Mouse (Mus musculus) megakaryocyte progenitor cell, adult 5-6 weeks (primary cell): ENCODE data around the gene Amh. TPM values are rescaled to one million over a fixed set of nuclear protein-coding genes. Genes with fewer than 3 reads are reported as not detected.

Source experiments
- ATAC-seq: replicated peaks from 2 replicates; pipeline ENCODE4 v1.8.0; 2016; ENCODE audit warnings: mild to moderate bottlenecking, moderate TSS enrichment, inconsistent platforms; ENCODE audit not compliant: poor library complexity
- total RNA-seq, 2 experiments: library from RNA; stranded (forward) in 1 of 2; stranded (reverse) in 1 of 2; fragments of 157-497, 149-512 nt in 1 of 2; fragments of 200-1000 nt in 1 of 2; gene quantifications; 2 replicates each; pipeline versions ENCODE4 v1.2.3 to v1.2.4; 2015 to 2017

Amh gene
- total RNA-seq (2015) (not detected in 2 replicates), total RNA-seq (2017) (0.14 TPM in 1 of 2 replicates, not detected in the other)

DNA sequence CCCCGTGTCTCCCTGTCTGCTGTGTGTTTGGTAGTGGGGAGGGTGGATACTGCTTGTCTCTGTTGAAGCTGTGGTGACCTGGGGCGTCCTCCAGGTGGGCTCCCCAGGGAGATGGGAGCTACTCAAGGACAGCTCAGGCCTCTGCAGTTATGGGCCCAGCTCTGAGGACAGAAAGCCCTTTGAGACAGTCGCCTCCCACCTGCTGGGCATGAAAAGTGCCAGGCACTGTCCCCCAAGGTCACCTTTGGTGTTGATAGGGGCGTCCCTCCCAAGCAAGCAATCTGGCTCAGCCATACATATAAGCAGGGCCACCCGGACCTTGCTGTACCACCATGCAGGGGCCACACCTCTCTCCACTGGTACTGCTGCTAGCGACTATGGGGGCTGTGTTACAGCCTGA, at the start of gene Amh:
TSS of gene Amh (plus strand) at position 328 of the 400 bp plus-strand sequence.
- no peak for ATAC-seq

DNA sequence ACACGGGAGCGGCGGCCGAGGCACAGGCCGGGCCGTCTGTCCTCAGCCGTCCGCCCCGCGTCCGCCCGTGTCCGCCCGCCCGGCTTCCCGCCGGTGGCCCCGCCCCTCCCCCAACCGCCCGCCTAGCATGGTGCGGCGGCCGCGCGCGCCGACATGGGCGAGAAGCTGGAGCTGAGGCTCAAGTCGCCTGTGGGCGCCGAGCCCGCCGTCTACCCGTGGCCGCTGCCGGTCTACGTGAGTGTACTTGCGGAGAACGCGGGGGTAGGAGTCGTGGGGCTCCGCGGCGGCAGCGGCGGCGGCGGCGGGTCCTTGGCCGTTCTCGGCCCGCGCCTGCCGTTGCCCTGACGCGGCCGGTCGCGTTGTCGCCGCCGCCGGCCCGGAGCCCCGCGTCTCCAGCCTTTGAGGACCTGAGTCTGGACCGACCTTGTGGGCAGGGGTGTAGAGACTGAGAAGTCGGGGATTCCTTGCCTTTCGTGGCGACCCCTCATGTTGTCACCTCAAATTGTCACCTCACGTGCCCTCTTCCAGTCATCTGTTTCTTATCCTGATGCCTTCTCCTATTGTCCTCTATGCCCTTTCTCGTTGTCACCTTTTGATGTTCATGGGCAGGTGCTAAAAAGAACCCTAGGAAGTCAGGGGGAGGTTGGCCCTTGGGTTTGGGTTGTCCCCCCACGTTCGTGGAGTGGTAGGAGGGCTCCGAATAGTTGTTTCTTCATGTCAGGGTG, 49.6 kb upstream of the Amh start:
- ATAC-seq, result no peak

DNA sequence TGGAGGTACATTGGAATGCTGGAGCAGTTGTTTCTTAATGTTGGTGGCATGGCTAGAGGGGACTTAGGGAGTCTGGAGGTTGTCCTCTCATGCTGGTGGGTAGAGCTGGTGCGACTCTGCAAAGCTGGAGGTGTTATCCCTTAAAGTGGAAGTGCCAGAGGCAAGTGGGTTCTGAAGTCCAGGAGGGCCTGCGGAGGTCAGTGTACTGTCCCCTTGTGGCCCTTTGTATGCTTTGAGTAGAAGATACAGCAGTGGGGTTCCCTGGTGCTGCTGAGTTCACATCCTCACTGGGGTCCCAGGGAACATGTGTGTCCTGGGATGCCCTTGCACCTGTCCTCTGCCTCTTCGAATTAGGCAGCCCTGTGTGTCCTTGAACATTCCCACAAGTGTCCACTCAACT, 48.9 kb upstream of the Amh start:
- ATAC-seq, result no peak

DNA sequence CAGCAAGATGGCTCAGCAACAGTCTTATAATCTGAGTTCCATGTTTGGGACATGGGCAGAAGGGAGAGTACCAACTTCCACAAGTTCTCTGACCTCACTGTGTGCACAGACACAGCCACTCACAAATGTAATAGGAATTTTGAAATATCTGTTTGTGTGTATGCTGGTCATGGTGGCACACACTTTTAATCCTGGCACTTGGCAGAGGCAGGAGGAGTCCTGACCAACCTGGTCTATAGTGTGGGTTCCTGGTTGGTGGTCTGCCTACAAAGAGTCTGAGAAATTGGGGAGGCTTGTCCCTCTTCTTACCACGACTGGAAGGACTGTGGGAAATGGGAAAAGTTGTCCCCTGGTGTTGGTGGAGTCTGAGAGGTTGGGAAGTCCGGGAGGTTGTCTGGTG, 48.5 kb upstream of the Amh start:
- ATAC-seq, result no peak

DNA sequence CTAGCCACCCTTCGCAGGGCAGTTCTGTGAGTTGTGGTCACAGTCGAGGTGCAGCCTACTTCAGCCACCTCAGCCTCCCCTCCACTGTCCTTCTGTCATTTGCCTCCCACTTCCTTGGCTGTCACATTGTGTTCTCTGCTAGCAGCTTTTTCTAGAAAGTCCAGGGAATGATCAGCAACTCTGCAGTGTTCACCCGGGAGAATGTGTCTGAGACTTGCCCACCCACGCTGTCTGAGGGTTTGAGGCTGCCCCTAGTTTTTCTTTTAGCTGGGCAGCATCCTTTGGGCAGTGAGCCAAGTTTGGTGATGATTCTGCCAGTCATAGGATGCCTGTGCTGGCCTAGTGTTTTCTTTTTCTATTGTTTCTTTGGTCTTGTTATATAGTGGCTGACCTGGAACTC, 48.1 kb upstream of the Amh start:
- ATAC-seq, result no peak

DNA sequence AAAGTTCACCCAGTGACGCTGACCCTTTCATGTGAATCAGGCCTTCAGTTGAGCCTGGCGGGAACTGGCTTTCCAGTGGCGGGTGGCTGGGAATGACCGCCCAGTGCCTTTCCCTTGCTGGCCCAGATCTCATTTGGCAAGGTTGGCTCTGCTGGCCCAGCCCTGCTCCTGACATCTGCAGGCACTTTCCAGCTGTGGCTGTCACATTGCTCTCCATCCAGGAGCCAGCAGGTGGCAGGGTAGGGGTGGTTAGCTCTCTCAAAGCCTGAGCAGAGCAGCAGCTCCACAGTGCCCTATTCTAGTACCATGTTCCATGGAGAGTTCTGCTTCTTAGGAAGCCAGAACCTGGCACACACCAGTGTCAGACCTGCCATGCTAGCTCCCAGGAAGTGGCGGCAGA, 47.3 kb upstream of the Amh start:
- ATAC-seq, result peak; percentile 76

DNA sequence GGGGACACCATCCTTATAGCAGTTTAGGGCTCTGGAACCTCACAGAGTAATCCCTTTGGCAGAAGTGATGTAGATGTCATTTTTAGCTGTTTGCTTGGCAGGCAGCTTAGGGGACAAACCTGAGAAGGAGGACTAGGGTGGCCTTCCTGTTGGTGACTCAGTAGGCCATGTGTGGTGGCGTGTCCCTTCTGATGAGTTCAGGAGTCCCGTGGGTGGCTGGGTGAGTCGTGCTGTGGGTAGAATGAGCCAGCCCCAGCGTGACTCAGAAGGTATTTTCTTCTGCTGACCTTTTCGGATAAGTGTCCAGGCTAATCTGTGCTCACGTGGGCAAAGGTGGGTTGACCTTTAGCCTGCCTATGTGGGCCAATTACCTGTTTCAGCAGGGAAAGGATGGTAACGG, 46.4 kb upstream of the Amh start:
- ATAC-seq, result no peak

DNA sequence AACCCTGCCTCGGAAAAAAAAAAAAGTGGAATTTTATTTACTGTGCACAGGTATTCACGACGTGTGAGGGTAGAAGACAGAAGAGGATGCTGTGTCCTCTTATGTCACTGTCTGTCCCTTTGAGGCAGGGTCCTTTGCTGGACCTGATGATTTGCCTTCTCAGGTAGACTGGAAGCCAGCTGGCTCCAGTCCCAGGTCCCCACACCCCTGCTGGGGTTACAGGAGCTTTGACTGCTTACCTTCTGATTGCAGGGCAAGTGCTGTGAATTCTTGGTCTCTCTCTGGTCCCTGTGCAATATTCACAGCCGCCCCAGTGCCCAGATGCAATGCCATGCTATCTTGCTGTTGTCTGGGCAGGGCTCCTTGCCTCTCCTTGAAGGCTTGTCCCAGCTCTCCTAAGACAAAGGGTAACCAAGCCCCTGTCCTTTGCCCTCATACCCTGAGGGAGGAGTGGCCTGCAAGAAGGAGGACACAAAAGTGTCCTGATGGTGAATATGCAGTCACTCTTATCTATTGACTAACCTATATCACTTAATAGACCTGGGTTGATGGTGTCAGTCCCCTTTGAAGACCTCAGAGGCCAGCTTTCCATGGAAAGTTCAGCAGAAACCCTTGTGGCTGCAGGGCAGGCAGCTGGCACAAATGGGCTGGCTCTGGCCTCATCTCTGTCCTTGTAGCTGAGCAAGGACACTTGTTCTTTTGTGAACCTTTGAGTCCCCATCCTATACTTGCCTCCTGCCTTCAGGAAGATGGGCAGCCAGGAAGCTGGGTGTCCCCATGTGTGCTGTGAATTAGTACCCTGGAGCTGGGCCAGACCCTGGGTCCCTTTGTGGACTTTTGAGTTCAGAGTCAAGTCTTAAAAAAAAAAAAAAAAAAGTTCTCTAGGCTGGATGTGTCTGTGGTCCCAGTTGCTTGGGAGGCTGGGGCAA, 44.2 kb upstream of the Amh start:
- ATAC-seq, result no peak

DNA sequence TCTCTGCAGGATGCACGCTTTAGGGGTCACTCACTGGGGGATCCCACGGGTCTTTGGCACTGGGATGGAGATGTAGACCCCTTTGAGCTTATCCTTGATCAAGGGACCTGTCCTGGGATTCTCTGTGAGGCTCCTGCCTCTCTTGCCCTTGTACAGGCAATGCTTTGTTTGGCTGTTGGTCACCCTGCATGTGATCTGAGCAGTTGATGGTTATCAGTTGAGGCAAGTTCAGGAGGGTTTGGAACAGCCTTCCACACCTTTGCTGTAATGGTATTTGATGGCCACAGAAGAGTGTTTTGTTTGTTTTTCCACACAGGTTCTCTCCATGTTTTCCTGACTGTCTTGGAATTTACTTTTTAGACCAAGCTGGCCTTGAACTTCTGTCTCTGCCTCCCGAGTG, 43.2 kb upstream of the Amh start:
- no peak for ATAC-seq

DNA sequence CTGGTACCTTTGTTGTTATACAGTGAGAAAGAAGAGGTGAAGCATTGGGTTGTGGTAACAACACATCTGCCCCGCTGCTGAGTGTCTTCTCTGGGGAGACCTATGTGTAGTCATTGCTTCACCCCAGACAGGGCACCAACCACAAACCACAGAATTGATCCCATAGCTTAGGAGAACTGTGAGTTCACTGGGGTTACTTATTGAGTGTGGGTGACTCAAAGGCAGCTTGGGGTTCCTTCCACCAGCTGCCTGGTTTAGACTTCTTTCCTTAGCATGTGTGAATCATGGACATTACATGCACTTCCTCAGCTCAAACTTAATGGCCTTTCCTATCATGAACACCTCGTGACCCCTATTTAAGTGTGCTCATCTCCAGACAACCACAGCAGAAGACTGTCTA, 41.5 kb upstream of the Amh start:
- ATAC-seq, result peak; percentile 89

DNA sequence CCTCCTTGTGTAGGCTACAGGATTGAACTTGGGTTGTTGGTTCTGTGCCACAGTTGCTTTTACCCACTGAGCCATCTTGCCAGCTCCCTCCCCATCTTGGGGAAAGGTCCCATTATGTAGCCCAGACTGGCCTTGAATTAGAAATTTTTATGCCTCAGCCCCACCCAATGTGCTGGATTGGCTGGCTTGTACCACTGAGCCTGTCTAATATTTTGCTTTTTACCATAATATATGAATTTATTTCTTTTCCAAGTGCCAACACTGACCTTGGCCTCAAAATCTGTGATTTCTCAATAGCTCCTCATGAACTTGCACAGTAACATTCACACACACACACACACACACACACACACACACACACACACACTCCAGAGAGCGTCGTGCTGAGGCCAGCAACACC, 39.3 kb upstream of the Amh start:
- ATAC-seq, result no peak

DNA sequence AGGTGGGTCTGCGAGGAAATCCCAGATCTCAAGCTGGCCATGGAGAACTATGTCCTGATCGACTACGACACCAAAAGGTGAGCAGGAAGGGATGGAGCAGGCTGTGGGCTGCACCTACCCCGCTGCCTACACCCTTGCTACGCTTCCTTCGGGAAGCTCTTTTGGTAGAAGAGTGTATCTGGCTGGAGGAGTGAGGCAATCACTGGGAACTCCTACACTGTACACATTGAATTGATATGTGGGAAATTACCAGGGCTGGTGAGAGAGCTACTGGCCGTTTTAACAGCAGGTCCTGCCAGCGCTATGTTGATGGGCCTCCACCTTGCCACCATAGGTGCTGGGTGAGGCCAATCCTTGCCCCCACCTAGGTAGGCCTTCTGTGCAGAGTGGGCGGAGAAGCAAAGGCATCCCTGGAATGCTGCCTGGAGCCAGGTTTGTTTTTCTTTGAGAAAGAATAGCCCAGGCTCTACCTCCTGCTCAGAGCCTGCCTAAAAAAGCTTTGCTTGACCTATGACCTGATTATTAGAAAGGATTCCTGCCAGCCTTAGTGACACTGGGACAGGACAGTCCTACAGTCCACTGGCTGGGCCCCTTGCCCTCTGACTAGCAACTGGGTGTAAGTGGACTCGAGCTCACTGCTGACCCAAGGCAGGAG, 38.8 kb upstream of the Amh start:
- ATAC-seq, result no peak

DNA sequence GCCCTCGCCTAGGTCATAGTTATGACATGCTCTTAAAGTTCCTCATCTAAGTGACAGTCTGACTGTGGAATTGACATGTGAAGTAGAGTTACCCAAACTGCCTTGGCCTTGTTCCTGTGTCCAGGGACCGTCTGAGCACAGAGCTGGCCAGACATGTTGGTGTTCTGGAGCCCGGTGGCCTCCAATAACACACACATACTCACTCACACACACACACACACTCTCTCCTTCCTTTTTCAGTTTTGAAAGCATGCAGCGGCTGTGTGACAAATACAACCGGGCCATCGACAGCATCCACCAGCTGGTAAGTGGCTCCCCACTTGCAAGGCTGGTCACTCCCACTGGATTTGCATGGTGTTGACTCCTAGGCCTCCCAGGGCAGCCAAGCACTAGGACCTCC, 36.7 kb upstream of the Amh start:
- no peak for ATAC-seq

DNA sequence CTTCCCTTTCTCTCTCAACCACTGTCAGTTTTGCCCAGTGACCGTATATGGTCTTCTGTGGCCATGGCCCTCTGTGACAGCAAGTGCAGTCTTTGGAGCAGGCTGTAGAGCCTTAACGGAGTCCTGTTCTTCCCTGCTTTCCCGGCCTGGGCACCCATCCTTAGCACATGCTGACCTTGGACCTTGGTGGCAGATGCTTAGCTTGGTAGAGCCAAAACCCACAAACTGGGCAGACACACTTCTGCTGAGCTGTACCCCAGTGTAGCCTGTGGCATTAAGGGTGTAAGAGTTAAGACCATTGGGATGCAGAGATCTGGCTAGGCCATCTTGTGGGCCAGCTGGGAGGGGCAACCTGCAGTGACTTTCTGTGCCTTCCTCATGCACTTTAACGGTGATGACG, 31.2 kb upstream of the Amh start:
- no peak for ATAC-seq

DNA sequence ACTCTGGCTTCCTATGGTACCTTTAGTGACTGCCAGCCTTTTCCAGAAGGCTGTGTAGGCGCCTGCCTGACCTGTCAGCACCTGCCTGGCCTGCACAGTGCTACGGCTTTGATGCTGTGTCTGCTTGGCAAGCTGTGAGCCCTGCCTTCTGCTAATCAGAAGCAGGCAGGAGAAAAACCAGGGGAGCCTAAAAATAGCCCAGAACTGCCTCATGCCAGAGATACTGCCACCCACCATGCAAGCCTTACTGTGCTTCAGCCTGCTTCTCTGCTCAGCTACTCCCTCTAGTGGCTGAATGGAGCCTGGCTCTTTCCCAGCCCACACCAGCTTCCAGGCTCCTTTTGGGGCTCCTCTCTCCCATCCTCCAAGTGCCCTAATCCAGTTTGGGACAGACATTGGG, 30.5 kb upstream of the Amh start:
- peak; percentile 97 for ATAC-seq

DNA sequence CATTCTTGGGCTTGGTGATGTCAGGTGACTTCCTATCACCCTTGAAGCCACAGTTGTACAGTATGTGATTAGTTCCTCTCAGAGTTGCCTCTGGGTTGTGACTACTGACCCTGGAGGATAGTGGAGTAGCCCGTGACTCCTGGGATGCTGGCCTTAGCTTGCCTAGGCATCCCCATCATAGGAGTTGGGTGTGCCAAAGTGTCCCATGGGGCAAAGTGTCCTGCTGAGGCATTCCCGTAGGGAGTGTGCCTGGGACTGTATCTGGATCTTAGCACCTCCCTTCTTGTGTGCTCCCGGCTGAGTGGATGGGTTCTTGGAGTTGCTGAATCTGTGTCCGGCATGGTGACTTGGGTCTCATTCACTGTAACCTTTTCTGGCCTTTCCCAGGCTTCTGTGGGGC, 30.1 kb upstream of the Amh start:
- 0 out of 2 replicates have a peak, but pooled peaks have one; percentile 2 for ATAC-seq

DNA sequence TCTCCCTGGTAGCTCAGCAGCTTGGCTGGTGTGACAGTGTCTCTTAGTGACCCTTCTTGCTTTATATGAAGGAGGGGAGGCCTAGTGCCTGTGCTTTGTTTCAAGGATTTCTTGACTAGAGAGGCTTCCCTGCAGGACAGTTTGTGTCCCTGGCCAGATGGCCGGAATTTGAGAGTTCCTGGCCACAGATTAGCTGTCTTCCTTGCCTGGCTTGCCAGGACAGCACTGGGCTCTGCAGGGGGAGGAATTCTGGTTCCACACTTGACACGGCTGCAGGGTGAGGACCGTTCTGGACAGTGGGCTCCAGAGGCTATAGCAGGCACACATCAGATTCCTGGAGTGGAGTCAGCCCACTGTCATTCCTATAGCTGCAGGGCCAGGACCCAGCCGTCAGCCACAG, 29.3 kb upstream of the Amh start:
- ATAC-seq, result no peak

DNA sequence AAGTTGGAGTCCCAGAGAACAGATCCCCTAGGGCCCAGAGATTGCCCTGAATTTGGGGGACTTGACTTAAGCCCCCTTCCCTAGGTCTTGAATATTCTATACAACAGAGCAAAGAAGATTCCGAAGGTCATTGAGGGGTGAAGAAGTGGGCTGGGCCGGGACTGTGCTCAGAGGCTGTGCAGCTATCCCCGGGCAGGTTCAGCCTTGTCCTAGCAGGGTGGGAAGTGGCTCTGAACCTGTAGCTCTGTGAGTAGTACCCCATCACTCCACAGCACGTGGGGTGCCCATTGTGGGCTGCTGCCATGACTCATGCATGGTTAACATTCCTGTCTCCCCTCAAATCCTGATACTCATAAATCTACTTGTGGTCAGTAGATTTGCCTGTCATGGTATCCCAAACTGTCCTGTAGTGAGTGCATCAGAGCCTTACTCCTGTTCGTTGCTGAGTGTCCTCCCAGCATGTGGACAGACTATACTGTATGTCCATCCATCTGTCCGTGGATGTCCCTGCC, 28.6 kb upstream of the Amh start:
- ATAC-seq, result no peak

DNA sequence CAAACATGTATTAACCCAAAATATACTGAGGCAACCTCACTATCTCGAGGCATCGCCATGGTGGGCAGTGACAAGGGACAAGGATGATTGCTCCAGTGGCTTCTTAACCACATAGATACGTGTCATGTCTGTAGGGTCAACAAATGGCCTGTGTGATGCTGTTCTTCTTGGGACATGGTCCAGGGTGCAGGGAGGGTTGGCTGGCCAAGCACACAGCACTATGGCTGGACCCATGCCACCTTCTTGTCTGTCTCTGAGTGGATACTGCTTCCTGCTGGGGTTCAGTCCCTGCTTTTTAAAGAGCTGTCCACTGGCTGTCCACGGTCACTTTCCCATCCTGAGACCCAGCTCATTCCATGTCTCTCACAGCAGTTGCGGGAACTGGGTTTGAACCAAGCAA, 27.9 kb upstream of the Amh start:
- ATAC-seq, result no peak

DNA sequence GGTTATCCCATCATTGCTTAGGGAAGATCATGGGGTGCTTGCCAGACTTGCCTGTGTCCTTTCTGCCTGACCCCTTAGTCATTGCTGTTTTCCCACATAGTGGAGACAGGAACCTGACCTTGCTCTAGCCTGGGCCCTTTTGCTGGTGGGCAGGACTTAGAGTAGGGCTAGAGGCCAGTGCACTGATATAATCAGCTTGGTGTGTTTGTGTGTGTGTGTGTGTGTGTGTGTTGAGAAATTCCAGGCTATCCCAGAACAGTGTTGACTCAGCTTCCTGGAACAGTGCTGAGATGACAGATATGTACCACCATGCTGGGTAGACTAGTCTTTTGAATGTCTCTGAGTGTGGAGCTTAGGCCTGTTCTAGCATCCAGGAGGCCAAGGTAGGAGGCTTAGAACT, 25.5 kb upstream of the Amh start:
- ATAC-seq, result no peak

DNA sequence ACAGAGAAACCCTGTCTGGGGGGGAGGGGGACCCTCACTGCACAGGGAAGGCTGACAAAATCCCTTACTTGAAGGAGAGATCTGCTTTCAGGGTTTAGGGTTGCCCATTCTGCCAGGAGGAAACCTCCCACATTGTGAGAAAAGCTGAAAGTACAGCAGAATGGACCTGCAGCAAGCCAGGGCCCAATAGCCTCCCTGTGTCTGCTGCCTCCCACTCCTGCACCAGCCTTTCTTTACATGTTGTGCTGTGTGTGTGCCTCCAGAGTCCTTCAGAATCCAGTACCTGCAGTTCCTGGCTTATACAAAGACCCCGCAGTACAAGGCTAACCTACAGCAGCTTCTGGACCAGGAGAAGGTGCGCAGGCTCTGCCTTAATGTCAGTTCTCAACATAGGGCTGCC, 20.7 kb upstream of the Amh start:
- ATAC-seq, result no peak

DNA sequence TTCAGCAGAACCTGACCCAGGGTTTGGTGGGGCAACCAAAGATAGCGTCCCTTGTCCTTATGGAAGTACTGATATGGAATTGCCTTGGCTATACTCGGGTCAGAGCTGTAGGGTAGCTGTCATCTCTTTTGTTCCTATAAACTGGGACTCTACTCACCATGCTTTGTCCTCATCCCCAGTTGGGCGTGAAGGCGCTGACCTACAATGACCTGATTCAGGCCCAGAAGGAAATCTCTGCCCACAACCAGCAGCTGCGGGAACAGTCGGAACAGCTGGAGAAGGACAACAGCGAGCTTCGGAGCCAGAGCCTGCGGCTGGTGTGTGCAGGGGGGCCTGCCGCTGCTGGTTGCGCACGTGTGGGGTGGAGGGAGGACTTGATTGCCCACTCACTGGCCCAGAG, 20.2 kb upstream of the Amh start:
- ATAC-seq, result no peak
